Mouse (Mus musculus): ENCODE results near the gene Cerkl. TPM values are rescaled to one million over a fixed set of nuclear protein-coding genes. Genes with fewer than 3 reads are reported as not detected.

The Cerkl gene
- 0.15 and 1.5 TPM in 2 replicates for polyA plus RNA-seq (2016; fragmentation: Nextera tagmentation; extraction: Ambion mirVana)

DNA sequence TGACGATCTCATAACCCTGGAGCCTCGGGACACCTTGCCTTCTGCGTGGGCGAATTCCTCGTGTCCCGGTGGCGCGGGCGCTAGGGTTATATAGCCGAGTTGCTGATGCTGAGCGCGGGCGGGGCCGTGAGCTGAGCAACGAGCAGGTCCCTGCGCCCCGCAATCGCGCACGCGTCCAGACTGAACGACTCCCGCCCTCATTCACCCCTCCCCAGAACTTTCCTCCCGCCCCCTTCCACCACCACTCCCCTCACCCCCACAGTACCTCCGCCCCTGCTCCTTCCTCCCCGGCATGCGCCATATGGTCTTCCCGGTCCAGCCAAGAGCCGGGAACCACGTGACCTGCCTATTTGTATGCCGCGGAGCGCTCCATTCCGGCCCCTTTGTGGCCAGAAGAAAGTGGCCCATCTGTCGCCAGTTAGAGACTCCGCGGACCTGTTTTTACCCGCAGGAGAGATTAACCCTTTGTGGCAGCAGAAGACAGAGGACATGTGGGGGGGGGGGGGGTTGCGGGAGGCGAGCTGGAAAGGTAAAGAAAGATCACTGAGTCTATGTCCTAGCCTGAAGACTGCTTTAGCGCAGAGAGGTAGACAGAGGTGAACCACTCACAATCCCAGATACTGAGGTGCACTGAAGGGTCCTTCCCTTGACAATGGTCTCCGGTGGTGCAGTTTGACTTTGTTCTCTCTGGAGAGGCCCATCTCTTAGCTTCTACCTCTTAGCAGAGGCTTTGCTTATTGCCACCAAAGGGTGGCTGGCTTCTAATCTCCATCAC lies at the start of gene Cerkl, which contains the start of gene Neurod1:
Gene Cerkl, minus strand, starts transcription at position 211 of the 775 bp plus-strand sequence.
Gene Neurod1, minus strand, starts transcription at position 177 of the 775 bp plus-strand sequence.
- H3K4me3 ChIP-seq, result peak within 1 kb of the TSS; percentile 58
- 1% methylated on average over 42 of the region's 42 CpGs for WGBS
- no peak for DNase-seq (ENCODE audit: low spot score)
- H3K9me3 ChIP-seq, result no peaks in the 10 kb centered on the region
- no peaks in the 10 kb centered on the region for H3K36me3 ChIP-seq
- H3K4me1 ChIP-seq, result peaks cover 16% of the 10 kb centered on the region
- H3K27me3 ChIP-seq (ENCODE audit: insufficient read depth, poor library complexity, severe bottlenecking), result peaks cover 74% of the 10 kb centered on the region
- H3K27ac ChIP-seq, result no peak within 1 kb of the TSS

DNA sequence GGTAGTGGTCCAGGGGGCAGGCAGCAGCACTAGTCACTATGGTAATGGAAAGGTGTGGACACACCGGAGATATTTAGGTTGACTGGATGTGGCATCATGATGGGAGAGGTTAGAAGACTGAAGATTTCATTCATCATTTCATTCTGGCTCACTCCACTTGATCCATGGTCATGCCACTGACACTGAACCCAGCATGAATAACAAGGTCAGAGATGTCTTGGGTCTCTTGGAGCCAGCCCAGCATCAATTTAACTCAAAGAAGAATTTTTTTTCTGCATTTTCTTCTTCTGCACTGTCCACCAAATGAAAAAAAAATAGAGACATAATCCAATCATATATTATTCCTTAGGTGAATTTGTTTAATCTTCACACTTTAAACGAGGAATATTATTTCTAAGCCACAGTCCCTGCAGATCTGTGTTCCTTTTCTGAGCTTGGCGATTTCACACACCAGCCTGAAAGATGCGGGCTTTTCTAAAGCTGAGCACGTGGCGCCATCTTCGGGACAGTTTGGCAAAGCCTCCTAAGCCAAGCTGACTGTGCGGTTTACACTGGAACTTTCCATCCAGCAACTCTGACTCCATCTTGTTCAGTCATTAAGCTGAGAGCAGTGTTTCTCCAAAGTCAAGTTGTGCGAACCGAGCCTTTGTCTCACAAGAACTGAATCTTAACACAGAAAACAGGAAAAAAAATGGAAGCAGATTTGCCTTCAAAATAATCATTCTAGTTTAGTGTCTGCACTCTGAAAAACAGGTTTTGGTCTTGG lies 42.6 kb upstream of the Cerkl start:
- Histone ChIP-seq H3K4me3 (no peak overlapping the region), H3K9me3 (no peaks in the 10 kb centered on the region), H3K27me3 (ENCODE audit: insufficient read depth, poor library complexity, severe bottlenecking) (no peaks in the 10 kb centered on the region), H3K4me1 (no peaks in the 10 kb centered on the region), H3K36me3 (no peaks in the 10 kb centered on the region), H3K27ac (no peak overlapping the region)
- 26% methylated on average over 10 of the region's 10 CpGs for WGBS
- peak; percentile 78 for DNase-seq (ENCODE audit: low spot score)

GRCm38 (mm10) chr2:79485127-79485526 lies 28.5 kb upstream of the Cerkl start:
- no peak for DNase-seq (ENCODE audit: low spot score)
- H3K4me1 ChIP-seq, result no peaks in the 10 kb centered on the region
- no peaks in the 10 kb centered on the region for H3K9me3 ChIP-seq
- no peaks in the 10 kb centered on the region for H3K27me3 ChIP-seq (ENCODE audit: insufficient read depth, poor library complexity, severe bottlenecking)
- no peak overlapping the region for H3K4me3 ChIP-seq
- no peaks in the 10 kb centered on the region for H3K36me3 ChIP-seq
- H3K27ac ChIP-seq, result no peak overlapping the region
- WGBS, result 68% methylated on average over 3 of the region's 3 CpGs

- no peak for DNase-seq (ENCODE audit: low spot score)
- H3K9me3 ChIP-seq, result no peaks in the 10 kb centered on the region
- 87% methylated on average over 2 of the region's 2 CpGs for WGBS
These were observed 25.9 kb upstream of the Cerkl start for GRCm38 (mm10) chr2:79482511-79482910.

DNA sequence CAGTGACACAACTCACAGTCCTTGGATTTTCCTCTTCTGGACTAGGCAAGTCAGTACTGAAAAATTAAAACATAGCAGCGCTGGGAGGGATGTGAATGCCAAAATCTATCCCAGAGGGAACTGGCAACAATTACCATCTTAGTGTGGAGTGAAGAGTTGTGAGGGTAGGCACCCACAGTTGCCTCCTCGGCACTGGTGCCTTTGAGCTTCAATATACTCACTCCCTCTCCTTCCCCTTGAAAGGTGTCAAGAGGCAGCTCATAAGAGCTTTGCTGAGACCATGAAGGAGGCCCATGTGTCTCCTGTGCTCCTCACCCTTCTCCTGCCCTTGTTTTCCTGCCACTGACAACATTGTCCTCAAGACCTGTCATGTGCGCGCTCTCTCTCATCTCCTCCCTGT lies 5.8 kb upstream of the Cerkl start:
- H3K4me3 ChIP-seq, result no peak overlapping the region
- DNase-seq (ENCODE audit: low spot score), result no peak
- no peak overlapping the region for H3K27ac ChIP-seq
- 79% methylated on average over 4 of the region's 4 CpGs for WGBS
- H3K27me3 ChIP-seq (ENCODE audit: insufficient read depth, poor library complexity, severe bottlenecking), result peaks cover 36% of the 10 kb centered on the region
- no peaks in the 10 kb centered on the region for H3K36me3 ChIP-seq
- peaks cover 6% of the 10 kb centered on the region for H3K4me1 ChIP-seq
- H3K9me3 ChIP-seq, result no peaks in the 10 kb centered on the region

More at GRCm38 (mm10) chr2:79482511-79482910, 25.9 kb upstream of the Cerkl start:
- Histone ChIP-seq H3K27me3 (ENCODE audit: insufficient read depth, poor library complexity, severe bottlenecking) (no peaks in the 10 kb centered on the region), H3K36me3 (no peaks in the 10 kb centered on the region), H3K27ac (no peak overlapping the region), H3K4me1 (no peaks in the 10 kb centered on the region), H3K4me3 (no peak overlapping the region)

DNA sequence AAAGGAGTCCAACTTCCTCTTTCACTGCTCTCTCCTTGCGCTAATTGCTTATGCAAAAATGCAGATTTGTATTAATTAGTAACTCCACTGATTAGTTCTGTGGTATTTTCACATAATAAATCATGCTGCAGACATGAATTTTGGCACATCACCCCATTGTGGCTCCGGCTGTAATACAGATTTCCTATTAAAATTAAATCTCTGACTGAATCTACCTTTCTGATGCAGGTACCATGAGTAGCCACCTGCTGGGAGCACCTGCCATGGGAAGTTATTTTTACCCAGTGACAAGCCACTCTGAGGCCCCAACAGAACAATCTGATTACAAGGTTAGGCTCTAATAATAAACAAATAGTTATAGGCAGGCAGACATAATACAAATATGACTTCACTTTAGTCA lies 5.3 kb upstream of the Cerkl start:
- peaks cover 8% of the 10 kb centered on the region for H3K4me1 ChIP-seq
- no peak for DNase-seq (ENCODE audit: low spot score)
- no peak overlapping the region for H3K4me3 ChIP-seq
- no peaks in the 10 kb centered on the region for H3K9me3 ChIP-seq
- no peaks in the 10 kb centered on the region for H3K36me3 ChIP-seq
- peaks cover 41% of the 10 kb centered on the region for H3K27me3 ChIP-seq (ENCODE audit: insufficient read depth, poor library complexity, severe bottlenecking)
- WGBS, result 80% methylated on average over 2 of the region's 2 CpGs
- no peak overlapping the region for H3K27ac ChIP-seq

DNA sequence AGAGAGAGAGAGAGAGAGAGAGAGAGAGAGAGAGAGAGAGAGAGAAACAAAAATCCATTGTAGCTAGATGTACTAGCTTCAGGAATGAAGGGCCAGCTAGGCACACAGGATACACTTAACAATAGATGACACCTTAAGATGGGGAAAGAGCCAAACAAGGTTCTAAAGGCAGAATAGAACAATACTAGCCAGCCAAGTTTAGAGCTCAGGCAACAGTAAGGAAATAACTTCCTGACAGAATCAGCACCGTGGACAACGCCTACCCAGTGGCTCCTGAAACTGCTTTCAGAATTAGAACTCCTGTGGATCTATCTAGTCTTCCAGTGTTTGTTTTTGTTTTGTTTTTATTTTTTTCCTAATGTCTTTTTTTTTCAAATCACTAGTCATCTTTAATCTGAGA lies 4.0 kb upstream of the Cerkl start:
- Histone ChIP-seq H3K4me3 (no peak overlapping the region), H3K4me1 (peaks cover 13% of the 10 kb centered on the region), H3K27ac (no peak overlapping the region), H3K36me3 (no peaks in the 10 kb centered on the region), H3K9me3 (no peaks in the 10 kb centered on the region), H3K27me3 (ENCODE audit: insufficient read depth, poor library complexity, severe bottlenecking) (peaks cover 54% of the 10 kb centered on the region)
- DNase-seq (ENCODE audit: low spot score), result no peak
- 4% methylated on average over 2 of the region's 2 CpGs for WGBS

- Histone ChIP-seq H3K4me1 (peaks cover 13% of the 10 kb centered on the region), H3K27me3 (ENCODE audit: insufficient read depth, poor library complexity, severe bottlenecking) (peaks cover 59% of the 10 kb centered on the region), H3K9me3 (no peaks in the 10 kb centered on the region), H3K27ac (no peak overlapping the region), H3K36me3 (no peaks in the 10 kb centered on the region), H3K4me3 (no peak overlapping the region)
- no peak for DNase-seq (ENCODE audit: low spot score)
- WGBS, result 8% methylated on average over 14 of the region's 14 CpGs
These were observed 3.5 kb upstream of the Cerkl start for GRCm38 (mm10) chr2:79460107-79460506.

DNA sequence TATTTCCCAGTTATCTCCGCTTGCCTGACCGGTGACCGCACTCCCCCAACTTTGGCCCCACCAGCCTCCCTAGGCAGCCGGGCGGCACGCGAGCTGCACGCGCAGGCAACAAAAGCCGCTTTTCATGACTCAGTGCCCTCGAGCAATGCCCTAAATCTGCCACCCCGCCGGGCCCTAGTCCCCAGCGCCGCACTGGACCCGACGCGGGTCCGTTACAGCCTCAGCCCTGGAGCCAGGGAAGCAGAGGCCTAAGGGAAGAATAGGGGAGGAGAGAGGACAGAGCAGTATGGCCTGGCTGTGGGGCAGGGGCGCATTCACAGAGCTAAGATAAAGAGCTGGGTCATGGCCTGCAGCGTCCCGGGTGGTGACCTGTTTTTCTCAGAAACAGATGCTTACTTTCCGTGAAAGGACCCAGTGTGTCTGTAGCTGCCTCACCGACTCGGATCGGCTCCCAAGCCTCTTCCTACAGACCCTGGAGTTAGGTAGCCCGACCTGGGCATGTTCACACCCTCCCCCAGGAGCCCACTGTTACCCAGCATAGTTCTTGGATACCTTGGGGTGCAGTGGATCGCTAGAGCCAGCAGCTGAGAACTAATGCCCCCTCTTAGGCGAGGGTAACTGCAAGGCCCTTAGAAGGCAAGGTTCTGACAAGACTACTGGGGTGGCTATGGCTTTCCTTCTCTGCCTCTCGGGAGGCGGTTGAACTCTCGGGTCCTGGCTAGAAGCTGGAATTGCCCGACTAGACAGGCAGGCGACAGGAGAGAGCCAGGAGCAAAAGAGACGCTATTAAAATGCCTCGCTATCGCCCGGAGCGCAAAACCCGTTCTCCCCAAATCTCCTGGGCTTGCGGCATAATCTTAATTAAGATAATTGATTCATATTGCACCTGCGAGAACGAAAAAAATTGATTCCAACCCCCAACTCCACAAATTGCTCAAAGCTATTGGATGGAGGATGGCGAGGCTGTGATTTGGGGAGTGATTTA lies 2.8 kb upstream of the Cerkl start:
- WGBS, result 2% methylated on average over 44 of the region's 44 CpGs
- no peak overlapping the region for H3K27ac ChIP-seq
- no peaks in the 10 kb centered on the region for H3K36me3 ChIP-seq
- DNase-seq (ENCODE audit: low spot score), result no peak
- H3K4me1 ChIP-seq, result peaks cover 13% of the 10 kb centered on the region
- H3K9me3 ChIP-seq, result no peaks in the 10 kb centered on the region
- peak overlapping the region; percentile 30 for H3K4me3 ChIP-seq
- peaks cover 66% of the 10 kb centered on the region for H3K27me3 ChIP-seq (ENCODE audit: insufficient read depth, poor library complexity, severe bottlenecking)

DNA sequence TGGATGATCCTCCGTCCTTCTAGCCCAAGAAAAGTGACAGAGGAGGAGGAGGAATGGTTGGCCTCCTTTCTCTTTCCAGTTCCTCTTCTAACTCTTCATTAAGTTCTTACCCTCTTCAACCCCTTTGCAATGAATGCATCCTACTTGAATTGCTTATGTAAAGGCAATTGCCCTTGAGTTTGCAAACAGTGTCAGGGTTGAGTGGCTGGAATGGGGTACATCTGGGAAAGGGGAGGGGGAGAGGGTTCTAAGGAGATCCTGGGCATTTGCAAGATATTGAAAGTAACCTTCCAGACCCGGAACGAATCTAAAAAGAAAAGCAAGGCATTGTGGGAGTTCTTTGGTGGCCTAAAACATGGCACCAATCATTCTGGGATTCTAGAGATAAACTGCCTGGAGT lies 1.3 kb upstream of the Cerkl start:
- DNase-seq (ENCODE audit: low spot score), result no peak
- no peak overlapping the region for H3K4me3 ChIP-seq
- peaks cover 74% of the 10 kb centered on the region for H3K27me3 ChIP-seq (ENCODE audit: insufficient read depth, poor library complexity, severe bottlenecking)
- H3K4me1 ChIP-seq, result peaks cover 16% of the 10 kb centered on the region
- H3K36me3 ChIP-seq, result no peaks in the 10 kb centered on the region
- H3K9me3 ChIP-seq, result no peaks in the 10 kb centered on the region
- 17% methylated on average over 3 of the region's 3 CpGs for WGBS
- H3K27ac ChIP-seq, result no peak overlapping the region

GRCm38 (mm10) chr2:79457434-79457833 lies 849 bp upstream of the Cerkl start:
- H3K36me3 ChIP-seq, result no peaks in the 10 kb centered on the region
- no peak overlapping the region for H3K27ac ChIP-seq
- WGBS, result 62% methylated on average over 3 of the region's 3 CpGs
- peaks cover 74% of the 10 kb centered on the region for H3K27me3 ChIP-seq (ENCODE audit: insufficient read depth, poor library complexity, severe bottlenecking)
- no peak overlapping the region for H3K4me3 ChIP-seq
- no peaks in the 10 kb centered on the region for H3K9me3 ChIP-seq
- peaks cover 16% of the 10 kb centered on the region for H3K4me1 ChIP-seq
- DNase-seq (ENCODE audit: low spot score), result no peak

- Histone ChIP-seq H3K36me3 (no peaks in the 10 kb centered on the region), H3K27ac (no peak overlapping the region), H3K4me3 (no peak overlapping the region), H3K27me3 (ENCODE audit: insufficient read depth, poor library complexity, severe bottlenecking) (peaks cover 71% of the 10 kb centered on the region), H3K4me1 (peaks cover 16% of the 10 kb centered on the region), H3K9me3 (no peaks in the 10 kb centered on the region)
- DNase-seq (ENCODE audit: low spot score), result no peak
- WGBS, result 5% methylated on average over 10 of the region's 10 CpGs
These were observed 939 bp downstream of the Cerkl start for GRCm38 (mm10) chr2:79455646-79456045.
